9 mouse cellular contexts compared by ENCODE assay signal in the genomic region with DNA sequence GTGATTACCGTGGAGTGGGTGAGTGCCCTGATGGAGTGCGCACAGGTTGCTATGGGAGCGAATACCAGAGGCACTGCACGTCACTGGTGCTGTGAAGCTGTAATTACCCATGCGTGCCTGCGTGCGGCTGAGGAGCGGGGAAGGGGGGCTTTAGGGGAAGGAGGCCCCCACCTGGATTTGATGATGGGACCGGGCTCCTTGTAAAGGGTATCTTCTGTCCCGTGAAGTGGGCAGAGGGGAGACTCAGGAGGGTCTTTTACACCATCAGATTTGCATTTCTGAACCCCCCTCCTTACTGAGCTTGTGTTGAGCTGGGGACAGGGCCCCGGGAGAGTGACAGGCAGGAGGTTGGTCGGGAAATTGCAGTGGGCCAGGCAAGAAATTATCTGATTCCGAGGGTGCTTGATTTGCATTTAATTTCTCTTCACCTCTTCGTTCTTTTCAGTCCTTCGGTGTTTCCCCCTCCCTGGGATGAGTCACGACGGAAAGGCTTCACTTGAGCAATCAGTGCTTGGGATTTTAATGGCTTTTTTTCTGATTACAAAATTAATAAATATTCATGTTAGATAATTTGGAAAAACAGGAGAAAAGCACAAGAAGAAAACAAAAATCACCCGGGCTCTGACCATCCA. TPM values are rescaled to one million over a fixed set of nuclear protein-coding genes. Genes with fewer than 3 reads are reported as not detected.
A peak's percentile ranks its signal among the peaks of the same experiment; 100 is the strongest.
DNase-seq lines count a peak whose midpoint lies in the region; ATAC-seq and TF ChIP-seq lines count a peak whose summit lies in the region.
"Had no signal": no experiment of that assay in that cellular context is flagged by ENCODE, and none has a peak within 500 bp of the region (broad histone marks: within the 10 kb centered on the region; RNA-seq: fewer than 3 reads in every experiment).

No protein-coding gene starts in this region.

- WGBS in heart, embryonic 13.5 days: 15% methylated on average over 18 of the region's 18 CpGs
- WGBS in neural tube, embryonic 12.5 days: 1% methylated on average over 18 of the region's 18 CpGs

- H3K4me1 ChIP-seq in heart, embryonic 13.5 days: peaks cover 73% of the 10 kb centered on the region
- peaks cover 36% of the 10 kb centered on the region for H3K4me1 ChIP-seq in neural tube, embryonic 12.5 days

- no peak for ATAC-seq in heart, embryonic 13.5 days (ENCODE audit: extremely low read depth, insufficient number of reproducible peaks, low FRiP score, low TSS enrichment)
- peak; percentile 90 for ATAC-seq in neural tube, embryonic 12.5 days (ENCODE audit: low FRiP score, low read depth)
- ATAC-seq in activated CD4-positive, CD25-positive, alpha-beta regulatory T cell, adult 4 months: no peak

- no peak for DNase-seq in heart, adult 9 months (ENCODE audit: low spot score in 2 of 2)
- DNase-seq in brain, embryonic 14.5 days (ENCODE audit: low read depth): peak; percentile 94
- peak; percentile 72 to 78 for DNase-seq in frontal cortex, postnatal 10 days (ENCODE audit: low spot score in 2 of 2)
- peak; percentile 40 to 42 for DNase-seq in left cerebral cortex, adult 18-20 months (ENCODE audit: low spot score in 2 of 2)
- DNase-seq in natural killer cell, adult 2 months (ENCODE audit: low spot score in 2 of 2): no peak

- H3K9ac ChIP-seq in heart, embryonic 13.5 days: peak overlapping the region; percentile 70
- H3K9ac ChIP-seq in neural tube, embryonic 12.5 days: peak overlapping the region; percentile 38; the same call in 1 of the 2 replicates

- H3K4me2 ChIP-seq in heart, embryonic 13.5 days: peak overlapping the region; percentile 59
- H3K4me2 ChIP-seq in neural tube, embryonic 12.5 days (replicated peaks): peak overlapping the region; percentile 57

- H3K9me3 ChIP-seq in heart, embryonic 13.5 days: no peaks in the 10 kb centered on the region
- H3K9me3 ChIP-seq in neural tube, embryonic 12.5 days: no peaks in the 10 kb centered on the region

- H3K27me3 ChIP-seq in heart, embryonic 13.5 days (replicated peaks): no peaks in the 10 kb centered on the region
- H3K27me3 ChIP-seq in neural tube, embryonic 12.5 days (replicated peaks): no peaks in the 10 kb centered on the region

- TF ChIP-seq CTCF in brain, embryonic 14.5 days (IDR thresholded peaks at IDR 0.05; ENCODE audit: borderline replicate concordance, extremely low read depth, insufficient read depth, insufficient read length): peak; percentile 39; the same call in 1 of the 2 replicates

- H3K4me3 ChIP-seq in heart, embryonic 13.5 days: peak overlapping the region; percentile 29
- peak overlapping the region; percentile 9 for H3K4me3 ChIP-seq in neural tube, embryonic 12.5 days

- H3K27ac ChIP-seq in heart, embryonic 13.5 days (replicated peaks): peak overlapping the region; percentile 63
- peak overlapping the region; percentile 72 for H3K27ac ChIP-seq in neural tube, embryonic 12.5 days
- H3K27ac ChIP-seq: macrophage had no signal

- H3K36me3 ChIP-seq in heart, embryonic 13.5 days: no peaks in the 10 kb centered on the region
- H3K36me3 ChIP-seq in neural tube, embryonic 12.5 days: no peaks in the 10 kb centered on the region

- TF ChIP-seq POLR2A in brain, embryonic 14.5 days (IDR thresholded peaks at IDR 0.05; ENCODE audit: borderline replicate concordance, extremely low read depth, insufficient read depth, insufficient read length, poor library complexity, severe bottlenecking): no peak

RNA-seq across cellular contexts. Expression of a gene that starts 7.3 kb away (rescaled TPM):
- 0.90 and 0.97 TPM in 2 replicates for polyA plus RNA-seq in heart, embryonic 13.5 days (2015; fragmentation: Nextera tagmentation; extraction: Ambion mirVana)
- polyA plus RNA-seq in brain, embryonic 14.5 days (2012; rRNA removed): 0.04 and 0.14 TPM in 2 replicates
- not detected for total RNA-seq in left cerebral cortex, adult 18-20 months (2021)
- not detected in 2 replicates for polyA plus RNA-seq in neural tube, embryonic 12.5 days (2016; fragmentation: Nextera tagmentation; extraction: Ambion mirVana)
- not detected for polyA plus RNA-seq in activated CD4-positive, CD25-positive, alpha-beta regulatory T cell, adult 4 months (2017; shearing (Covaris generic))
- polyA plus RNA-seq: macrophage had no signal

RNA-seq across cellular contexts. Expression of a gene that starts 20.9 kb away (rescaled TPM):
- polyA plus RNA-seq in heart, embryonic 13.5 days (2015; fragmentation: Nextera tagmentation; extraction: Ambion mirVana): 2.1 and 3.9 TPM in 2 replicates
- 0.68 and 1.0 TPM in 2 replicates for polyA plus RNA-seq in brain, embryonic 14.5 days (2012; rRNA removed)
- not detected for total RNA-seq in left cerebral cortex, adult 18-20 months (2021)
- 0.18 and 0.37 TPM in 2 replicates for polyA plus RNA-seq in neural tube, embryonic 12.5 days (2016; fragmentation: Nextera tagmentation; extraction: Ambion mirVana)
- not detected for polyA plus RNA-seq in activated CD4-positive, CD25-positive, alpha-beta regulatory T cell, adult 4 months (2017; shearing (Covaris generic))
- polyA plus RNA-seq: macrophage had no signal

RNA-seq across cellular contexts. Expression of a gene that starts 49.9 kb away (rescaled TPM):
- polyA plus RNA-seq in heart, embryonic 13.5 days (2015; fragmentation: Nextera tagmentation; extraction: Ambion mirVana): 2.5 and 3.3 TPM in 2 replicates
- 2.5 and 3.3 TPM in 2 replicates for polyA plus RNA-seq in brain, embryonic 14.5 days (2012; rRNA removed)
- under 1 TPM; 0.19 to 0.21 TPM for total RNA-seq in left cerebral cortex, adult 18-20 months (2021)
- polyA plus RNA-seq in neural tube, embryonic 12.5 days (2016; fragmentation: Nextera tagmentation; extraction: Ambion mirVana): 1.2 and 1.9 TPM in 2 replicates
- polyA plus RNA-seq in activated CD4-positive, CD25-positive, alpha-beta regulatory T cell, adult 4 months (2017; shearing (Covaris generic)): under 1 TPM in 1 of 2 experiments, not detected in 1; 0.16 TPM
- polyA plus RNA-seq: macrophage had no signal

Comparison
In these comparisons a context has a peak if more than half of its experiments do, and no peak if none do; other contexts are left out.
1. DNase-seq: peak in brain, embryonic 14.5 days (single experiment), frontal cortex, postnatal 10 days (2 of 2) and left cerebral cortex, adult 18-20 months (2 of 2); none in heart, adult 9 months (0 of 2) and natural killer cell, adult 2 months (0 of 2).